Mouse (Mus musculus): ENCODE measurements around the gene Rras2.

The Rras2 gene

DNA sequence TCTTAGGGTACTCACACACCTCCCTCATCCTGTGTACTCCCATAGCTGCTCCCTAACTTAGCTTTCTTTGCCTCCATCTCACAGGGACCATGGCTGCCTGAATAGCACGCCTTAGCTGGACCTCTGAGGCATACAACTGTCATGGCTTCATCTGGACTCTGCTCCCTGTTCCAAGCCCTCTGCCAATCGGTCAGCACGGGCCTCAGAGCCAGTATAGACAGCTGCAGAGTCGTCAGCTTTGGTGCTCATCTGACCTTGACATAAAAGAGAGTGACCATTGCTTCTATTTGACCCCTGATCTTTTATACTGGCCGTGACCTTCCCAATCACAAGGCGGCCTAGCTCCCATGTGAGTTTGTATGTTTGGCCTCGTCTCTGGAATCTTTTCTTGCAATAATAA lies 43.4 kb downstream of the Rras2 start:
- DNase-seq (ENCODE audit: low spot score in 2 of 2) = no peak

DNA sequence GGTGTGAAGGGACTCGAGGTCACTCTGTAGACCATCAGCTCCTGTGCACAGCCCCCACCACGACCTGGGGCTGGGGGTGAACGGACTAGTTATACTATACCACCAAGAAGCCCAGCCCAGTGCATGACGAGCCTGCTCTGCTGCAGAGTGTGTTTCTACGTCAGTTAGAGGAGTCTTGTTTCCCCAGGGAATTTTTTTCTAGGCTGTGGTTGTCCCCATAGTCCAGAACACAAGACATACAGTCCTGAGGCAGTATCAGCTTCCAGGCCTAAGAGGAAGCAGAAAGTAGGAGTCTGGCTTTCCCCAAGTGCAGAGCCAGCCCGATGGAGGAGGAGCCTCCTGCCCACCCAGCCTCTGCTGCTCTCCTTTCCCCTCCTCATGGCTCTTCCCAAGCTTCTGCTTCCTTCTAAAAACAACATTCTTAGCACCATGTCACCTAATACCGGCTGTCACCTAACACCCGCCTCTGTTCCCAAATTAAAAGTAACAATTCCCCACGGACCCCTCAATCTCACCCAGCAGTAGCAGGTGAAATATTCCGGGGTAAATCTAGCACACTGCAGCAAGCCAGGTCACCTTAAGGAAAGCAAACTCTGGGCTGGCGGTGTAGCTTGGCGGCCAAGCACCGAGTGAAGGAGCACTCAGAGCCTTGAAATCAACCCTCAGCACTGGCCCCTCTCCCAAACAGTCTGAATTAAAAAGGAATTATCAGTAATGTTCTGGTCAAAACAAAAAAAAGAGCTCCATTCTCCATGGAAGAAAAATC lies 45.5 kb downstream of the Rras2 start:
- DNase-seq (ENCODE audit: low spot score in 2 of 2) = no peak

DNA sequence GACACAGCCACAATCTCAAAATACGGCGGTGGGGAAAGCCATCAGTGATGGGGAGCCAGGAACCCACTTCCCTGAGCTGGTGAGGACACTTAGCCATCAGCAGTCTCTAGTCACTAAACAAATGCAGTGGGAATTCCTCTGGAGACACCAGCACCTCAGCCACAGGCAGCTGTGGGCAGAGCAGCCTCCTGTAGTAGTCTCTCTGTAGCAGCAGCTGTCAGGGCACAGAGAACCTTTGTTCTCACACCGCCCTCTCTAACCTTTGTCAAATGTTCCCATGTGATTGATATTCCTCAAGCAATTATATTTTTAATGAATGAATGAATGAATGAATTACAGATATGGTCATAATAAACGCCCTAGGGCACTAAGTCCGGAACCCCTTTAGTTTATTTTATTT lies 46.2 kb downstream of the Rras2 start:
- no peak for DNase-seq (ENCODE audit: low spot score in 2 of 2)

DNA sequence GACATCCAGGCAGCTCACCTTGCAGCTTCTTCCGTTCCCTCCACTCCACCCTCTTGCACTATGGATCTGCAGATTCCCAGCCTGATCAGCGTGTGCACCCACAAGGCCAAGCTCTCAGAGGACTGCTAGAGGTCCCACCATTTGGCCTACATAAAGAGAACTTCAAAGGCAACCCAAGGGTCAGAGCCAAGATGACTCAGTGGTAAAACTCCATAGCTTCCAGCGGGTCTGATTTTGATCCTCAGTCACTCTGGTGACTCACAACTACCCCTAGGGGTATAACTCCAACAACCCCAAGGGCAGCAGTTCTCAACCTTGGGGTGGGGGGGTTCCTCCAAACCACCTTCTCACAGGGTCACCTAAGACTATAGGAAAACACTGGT lies 47.1 kb downstream of the Rras2 start:
- no peak for DNase-seq (ENCODE audit: low spot score in 2 of 2)

DNA sequence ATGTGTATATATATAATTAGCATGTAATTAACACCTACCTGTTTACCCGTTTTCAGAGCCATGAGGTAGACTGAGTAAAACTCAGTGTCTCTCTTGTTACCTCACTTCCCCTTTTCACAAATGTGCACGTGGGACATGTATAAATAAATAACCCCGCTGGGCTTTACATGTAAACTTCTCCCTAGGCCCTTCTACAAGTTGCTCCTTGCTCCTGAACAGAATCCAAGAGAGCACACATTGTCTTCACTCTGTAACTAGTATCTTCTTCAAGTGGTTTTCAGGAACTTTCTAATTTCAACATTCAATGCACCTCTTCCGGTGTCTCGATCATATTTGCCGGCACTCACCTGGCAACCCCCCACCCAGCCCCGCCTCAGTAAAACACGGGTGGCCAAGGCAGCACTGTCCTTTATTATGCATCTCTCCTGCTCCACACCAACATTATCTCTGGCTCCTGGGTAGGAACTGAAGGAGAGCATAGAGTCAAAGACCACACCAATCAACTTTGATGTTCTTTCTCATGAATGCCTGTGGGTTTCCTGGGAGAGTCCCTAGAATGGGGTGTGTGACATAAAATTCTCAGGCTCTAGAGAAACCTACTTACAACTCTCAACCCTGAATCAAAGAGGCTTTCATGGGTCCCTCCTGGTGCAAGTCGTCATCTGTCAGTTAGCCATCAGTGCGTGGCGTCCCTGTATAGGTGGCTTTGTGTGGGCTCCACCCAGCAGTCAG lies 47.7 kb downstream of the Rras2 start:
- DNase-seq (ENCODE audit: low spot score in 2 of 2) = no peak

DNA sequence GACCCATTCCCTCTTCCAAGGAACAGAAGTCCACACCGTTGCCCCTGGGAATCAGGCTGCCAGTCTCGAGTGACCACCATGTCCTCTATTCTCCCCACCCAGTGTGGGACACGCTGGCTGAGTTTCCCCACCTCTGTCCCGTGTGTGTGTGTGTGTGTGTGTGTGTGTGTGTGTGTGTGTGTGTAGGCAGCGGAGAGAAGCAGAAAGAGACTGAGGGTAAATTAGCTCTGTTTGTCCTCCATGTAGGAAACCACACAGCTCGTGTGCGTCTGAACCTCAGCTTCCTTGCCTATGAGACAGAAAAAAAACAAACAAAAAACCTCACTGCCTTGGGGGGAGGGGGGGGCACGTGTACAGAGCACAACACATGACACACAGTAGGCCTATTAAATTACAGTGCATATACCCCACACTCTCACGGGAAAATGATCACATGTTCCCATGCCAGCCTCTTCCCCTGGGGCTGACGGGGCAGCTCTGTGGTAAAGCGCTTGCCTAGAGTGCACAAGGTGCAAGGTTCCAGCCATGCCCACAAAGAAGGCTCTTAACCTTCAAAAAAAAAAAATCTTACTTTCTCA lies 48.5 kb downstream of the Rras2 start:
- no peak for DNase-seq (ENCODE audit: low spot score in 2 of 2)

DNA sequence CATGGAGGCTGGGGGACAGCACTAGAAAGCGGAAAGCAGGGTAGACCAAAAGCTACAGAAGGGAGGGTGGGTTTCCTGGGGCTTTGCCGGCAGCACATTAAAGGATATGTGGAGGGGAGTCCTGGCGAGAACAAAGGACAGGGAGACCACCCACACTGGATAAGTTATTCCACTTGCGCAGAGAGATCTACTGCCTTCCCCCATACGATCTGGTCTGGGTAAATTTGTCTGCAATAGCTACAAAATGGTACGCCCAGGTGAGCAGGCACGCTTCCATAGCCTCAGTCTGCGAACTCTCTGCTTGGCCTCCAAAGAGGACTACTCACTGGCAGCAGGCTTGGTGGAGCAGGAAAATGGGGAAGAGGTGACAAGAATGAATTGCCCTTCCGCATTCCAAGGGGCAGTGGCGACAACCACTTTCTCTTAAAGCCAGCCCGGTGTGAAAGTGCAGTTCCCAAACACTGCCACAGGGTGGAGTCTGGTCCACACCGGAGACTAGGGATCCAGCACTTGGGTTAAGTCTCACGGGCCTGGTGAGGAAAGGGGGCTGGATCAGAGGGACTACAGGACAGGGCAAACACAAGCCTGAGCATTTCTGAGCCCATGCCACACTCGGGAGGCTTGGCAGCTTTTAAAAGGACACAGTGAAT lies 50.9 kb downstream of the Rras2 start:
- DNase-seq (ENCODE audit: low spot score in 2 of 2) = peak; percentile 81 to 85

DNA sequence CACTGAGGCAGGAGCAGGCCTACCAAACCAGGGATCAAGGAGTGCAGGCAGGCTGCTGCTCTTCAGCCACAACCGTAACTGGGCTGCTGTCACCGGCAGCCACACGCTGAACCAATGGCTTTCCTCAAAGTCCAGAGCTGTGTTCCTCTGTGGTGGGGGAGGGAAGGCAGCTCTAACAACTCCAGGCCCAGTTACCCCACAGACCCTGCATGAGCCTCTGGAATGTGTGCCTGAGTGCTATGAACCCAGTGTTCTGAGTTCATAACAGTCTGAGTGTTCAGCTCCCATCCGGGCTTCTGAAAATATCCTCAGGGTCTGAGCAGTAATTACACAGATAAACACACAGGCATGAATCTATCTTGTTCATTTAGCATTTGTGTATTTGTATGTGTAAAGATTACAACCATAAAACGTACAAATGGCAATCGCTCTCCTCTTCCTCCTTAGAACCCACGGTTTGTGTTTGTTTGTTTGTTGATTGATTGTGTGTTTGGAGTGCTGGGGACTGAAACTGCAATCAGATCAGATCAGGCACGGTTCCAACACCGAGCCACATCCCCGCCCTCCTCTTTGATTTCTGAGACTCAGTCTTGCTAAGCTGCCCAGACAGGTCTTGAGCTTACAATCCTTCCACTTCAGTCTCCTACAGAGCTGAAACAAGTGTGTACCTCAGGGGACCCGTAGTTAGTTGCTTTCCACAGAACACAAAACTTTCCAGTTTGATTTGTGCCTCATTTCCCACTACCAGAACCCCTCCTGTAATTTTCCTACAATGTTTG lies 52.0 kb downstream of the Rras2 start:
- peak; percentile 26 to 28 for DNase-seq (ENCODE audit: low spot score in 2 of 2)

DNA sequence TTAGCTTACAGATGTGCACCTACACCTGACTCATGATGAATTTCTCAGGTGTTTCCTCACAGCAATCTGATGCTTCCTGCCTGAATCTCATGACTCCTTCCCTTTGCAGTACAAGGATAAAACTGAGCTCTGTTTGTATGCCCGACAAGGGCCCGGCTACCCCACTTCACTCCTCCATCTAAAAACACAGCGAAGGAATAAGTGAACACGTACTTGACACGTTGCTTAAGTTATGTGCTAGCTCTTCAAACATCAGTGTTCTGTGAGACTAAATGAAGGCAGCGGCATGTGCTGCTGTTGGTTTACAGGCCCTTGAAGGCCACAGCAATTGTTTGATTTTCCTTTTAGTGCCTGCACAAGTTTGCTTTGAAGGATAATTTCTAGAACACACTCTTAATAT lies 53.6 kb downstream of the Rras2 start:
- no peak for DNase-seq (ENCODE audit: low spot score in 2 of 2)

DNA sequence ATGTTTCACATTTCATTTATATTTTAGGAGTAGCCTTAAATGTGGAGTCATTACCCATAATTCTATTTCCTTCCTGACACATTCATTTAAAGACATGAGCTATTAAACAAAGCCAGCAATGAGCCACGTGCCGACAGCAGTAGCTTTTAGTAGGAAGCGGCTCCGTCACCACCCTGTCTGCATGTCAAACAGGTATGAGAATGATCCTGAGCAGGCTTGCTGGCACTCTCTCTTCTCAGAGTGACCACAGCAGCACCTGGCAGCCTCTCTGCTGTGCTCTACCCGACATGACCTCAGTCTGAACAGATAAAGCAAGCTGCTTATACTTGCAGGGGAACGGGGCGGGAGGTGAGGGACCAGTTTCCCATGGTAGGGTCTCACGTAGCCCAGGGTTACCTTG lies 54.0 kb downstream of the Rras2 start:
- DNase-seq (ENCODE audit: low spot score in 2 of 2) = no peak

DNA sequence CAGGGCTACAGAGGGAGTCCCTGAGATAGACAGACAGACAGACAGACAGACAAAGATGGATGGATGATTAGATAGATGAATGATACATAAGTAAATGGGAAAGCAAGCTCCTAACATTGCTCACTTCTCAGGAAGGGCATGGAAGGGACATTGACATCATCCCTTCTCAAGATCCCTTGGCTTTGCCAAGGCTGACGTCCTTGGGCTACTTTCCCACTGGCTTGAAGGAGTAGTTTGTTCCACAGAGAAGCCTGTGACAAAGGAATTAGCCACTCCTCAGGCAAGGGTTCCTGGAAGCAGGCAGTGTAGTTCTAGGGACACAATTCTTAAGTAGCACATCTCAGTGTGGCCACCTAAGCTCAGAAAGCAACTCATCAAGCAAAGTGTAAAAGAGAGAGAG lies 55.1 kb downstream of the Rras2 start:
- DNase-seq (ENCODE audit: low spot score in 2 of 2) = no peak

DNA sequence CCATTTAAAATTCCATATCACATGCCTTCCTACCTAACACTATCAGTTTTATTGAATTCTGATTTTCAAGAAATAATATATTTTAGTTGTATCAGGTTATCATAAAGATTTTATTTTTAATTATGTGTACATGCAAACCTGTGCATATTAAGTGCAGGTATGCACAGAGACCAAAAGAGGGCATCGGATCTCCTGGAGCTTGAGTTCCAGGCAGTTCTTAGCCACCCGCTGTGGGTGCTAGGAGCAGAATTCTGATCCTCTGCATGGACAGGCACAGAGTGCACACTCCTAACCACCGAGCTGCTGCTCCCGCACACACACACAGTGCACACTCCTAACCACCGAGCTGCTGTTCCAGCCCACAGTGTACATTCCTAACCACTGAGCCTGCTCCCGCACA lies 57.1 kb downstream of the Rras2 start:
- DNase-seq (ENCODE audit: low spot score in 2 of 2) = no peak

DNA sequence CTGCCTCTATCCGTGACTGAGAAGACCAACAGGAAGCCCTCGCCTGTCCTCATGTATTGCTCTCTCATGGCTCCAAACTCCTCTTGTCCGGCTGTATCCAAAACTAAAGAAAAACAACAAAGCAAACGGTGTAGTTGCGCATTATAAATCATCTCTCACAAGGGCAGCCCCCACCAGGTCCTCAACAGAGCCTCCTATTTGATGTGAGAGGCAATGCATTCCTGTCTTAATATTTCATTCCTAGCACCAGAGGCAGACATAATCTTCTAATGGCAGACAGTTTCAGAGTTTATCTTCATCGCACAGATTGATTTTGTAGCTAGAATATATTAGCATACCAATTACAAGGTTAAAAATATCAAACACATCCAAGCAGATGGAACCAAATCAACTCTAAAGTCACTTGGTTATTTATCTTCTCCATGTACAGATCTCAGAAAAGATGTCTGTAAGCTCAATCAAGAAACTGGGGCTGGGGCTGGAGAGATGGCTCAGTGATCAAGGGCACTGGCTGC lies 58.6 kb downstream of the Rras2 start:
- no peak for DNase-seq (ENCODE audit: low spot score in 2 of 2)

DNA sequence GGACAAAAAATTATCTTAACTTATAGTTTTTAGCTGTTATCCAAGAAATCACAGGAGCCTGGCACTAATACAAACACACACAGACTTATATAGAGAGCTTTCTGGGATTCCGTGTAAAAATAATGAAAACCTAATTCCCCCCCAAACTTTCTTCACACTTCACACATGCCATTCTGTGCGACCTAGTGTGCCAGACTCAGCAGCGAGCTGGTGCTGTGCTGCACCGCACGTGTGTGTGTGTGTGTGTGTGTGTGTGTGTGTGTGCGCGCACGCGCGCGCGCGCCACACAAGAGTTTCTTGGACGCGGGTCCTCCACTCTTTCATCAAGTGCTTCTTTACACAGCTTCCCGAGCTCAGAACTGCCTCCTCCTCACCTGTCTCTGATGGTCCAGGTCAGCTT lies 59.4 kb downstream of the Rras2 start:
- DNase-seq (ENCODE audit: low spot score in 2 of 2) = no peak

DNA sequence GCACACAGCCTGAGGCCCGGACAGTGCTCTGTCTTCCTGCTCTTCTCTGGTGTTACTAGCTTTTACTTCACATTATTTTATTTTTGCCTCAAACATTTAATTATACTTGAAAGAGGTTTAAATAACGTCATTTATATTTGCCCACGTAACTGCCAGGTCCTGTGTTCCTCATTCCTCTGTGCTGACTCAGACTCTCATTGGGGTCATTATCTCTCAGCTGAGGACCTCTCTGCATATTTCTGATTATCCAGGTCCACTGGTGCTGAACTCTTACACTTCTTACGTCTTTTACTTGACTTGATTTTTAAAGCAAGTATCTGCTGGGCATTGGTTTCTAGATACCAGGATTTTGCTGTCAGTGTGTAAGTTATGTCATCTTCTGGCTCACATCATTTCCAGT lies 63.9 kb downstream of the Rras2 start:
- DNase-seq (ENCODE audit: low spot score in 2 of 2) = no peak

DNA sequence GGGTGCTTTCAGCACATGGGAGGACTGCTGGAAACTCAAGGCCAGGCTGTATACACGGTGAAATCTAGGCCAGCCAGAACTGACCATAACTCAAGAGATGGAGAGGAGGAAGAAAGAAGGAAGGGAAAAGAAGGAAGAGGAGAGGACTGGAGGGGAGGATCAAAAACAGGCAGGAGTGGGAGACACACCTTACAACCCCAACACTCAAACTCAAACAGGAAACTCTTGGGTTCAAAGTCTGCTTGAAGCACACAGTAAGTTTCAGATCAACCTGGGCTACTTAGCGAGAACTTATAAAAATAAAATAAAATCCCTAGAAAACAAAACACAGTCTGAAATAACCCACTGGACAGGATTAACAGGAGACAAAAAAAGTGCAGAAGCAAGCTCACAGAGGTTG lies 71.8 kb downstream of the Rras2 start:
- no peak for DNase-seq (ENCODE audit: low spot score in 2 of 2)

DNA sequence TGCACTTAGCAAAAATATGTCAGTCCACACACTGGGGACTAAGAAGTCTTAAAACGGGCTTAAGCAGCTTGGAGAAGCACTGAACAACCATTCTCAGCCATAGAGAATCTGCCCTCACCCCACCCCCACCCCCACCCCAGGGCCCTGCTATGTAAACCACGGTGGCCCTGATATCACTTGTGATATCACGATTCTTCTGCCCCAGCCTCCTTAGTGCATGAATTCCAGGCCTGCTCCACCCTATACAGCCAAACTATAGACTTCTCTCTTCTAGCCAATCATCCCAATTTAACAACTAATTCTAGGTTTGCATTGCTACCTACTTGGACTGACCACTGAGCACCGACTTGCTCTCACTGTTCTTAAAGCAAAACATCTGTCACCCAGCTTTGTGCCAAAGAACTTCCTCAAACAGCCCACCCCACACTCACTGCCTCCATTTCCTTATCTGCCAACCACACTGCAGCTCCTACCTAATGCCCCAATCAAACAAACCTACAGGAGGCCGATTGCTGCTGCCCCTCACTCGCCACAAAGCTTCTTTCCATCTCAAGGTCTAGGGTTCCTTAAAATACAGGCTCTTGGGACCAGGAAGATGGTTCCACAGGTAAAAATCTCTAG lies 73.5 kb downstream of the Rras2 start:
- no peak for DNase-seq (ENCODE audit: low spot score in 2 of 2)

DNA sequence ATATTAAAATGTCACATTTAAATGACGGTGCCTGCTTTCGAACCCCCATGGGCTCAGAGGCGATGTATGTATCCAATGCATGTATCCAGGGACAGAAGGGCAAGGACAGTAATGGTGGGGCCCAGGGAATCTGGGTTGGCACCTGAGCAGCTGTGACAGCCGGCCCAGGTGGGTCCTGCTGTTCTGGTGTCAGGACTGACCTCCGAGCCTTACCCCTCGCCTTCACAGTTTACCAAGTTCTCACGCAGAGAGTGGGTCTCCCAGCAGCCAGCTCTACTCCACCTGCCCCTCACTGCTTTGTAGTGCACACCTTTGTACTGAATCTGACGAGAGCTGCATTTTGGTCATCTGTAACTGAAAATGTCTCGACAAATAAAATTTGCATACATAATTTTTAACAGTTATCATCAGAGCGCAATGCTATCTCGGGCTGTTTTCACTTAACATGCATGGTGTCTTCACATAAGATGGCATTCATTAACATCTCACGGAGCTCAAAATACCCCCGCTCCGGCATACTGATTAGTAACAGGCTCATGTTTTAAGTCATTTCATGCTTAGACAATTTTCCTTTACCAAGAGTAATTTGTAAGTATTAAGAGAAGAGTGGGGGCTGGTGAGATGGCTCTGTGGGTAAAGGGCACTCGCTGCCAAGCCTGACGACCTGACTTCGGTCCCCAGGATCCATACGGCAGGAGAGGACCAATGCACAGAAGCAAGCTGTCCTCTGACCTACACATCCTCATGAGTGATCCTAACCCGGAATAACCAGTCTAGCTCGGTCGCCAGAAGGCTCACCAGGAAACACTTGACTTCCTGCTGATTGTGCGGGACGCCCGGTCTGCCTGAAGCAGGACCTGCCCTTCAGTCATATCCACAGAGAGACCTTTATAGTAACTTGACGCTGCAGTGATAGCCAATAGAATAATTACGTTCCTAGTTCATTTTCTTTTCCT lies 74.3 kb downstream of the Rras2 start:
- peak; percentile 25 to 33 for DNase-seq (ENCODE audit: low spot score in 2 of 2)

DNA sequence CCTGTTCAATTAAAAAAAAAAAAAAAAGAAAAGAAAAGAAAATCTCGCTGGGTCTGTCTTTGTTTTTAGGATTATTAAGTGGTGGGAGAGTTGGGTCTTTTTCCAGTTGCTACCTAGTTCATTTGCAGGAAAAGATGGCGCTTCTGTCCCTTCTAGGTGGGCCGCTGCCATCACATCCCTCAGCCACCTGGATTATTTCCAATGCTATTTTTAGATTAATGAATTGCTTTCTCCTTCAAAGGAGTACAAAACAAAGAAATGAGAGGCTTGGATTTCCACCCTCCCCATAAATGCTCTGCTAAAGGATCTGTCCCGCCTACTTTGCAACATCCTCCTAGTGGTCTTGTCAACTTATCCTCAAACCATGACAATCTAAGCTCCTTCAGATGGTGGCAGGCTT lies 76.2 kb downstream of the Rras2 start:
- no peak for DNase-seq (ENCODE audit: low spot score in 2 of 2)

DNA sequence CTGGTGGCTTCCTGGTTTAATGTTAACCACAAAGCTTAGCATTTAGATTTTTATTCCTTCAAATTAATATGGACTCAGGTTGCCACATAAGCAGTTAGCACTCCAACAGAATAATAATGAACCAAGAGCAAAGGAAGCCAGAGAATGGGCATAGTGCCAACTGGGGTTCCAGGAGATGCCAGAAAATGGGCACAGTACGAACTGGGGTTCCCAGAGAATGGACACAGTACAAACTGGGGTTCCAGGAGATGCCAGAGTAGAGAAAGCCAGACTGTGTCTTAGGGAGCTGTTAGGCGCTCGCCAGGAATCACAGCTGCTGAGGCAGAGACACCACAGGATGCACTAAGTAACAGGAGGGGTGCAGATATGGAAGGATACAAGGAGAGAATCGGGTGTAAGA lies 80.3 kb downstream of the Rras2 start:
- DNase-seq (ENCODE audit: low spot score in 2 of 2) = no peak
